Mouse (Mus musculus): ENCODE results near the gene Apom. TPM values are rescaled to one million over a fixed set of nuclear protein-coding genes. Genes with fewer than 3 reads are reported as not detected.

Apom gene
- polyA plus RNA-seq (2014; fragmentation: Nextera tagmentation; extraction: Ambion mirVana) = 0.34 TPM in 1 of 2 replicates, not detected in the other

GRCm38 (mm10) chr17:35131500-35132173 lies at the start of gene Apom:
Gene Apom, minus strand, starts transcription at chr17:35132050.
- H3K4me2 ChIP-seq (ENCODE audit: low read length) = no peak within 1 kb of the TSS
- no peaks in the 10 kb centered on the region for H3K9me3 ChIP-seq (ENCODE audit: control insufficient read depth, low read length)
- peaks cover 20% of the 10 kb centered on the region for H3K36me3 ChIP-seq (ENCODE audit: control insufficient read depth, insufficient read depth, low read length)
- H3K4me3 ChIP-seq (ENCODE audit: control insufficient read depth in 1 of 2, insufficient read depth in 1 of 2, low read depth in 1 of 2, low read length in 2 of 2) = no peak within 1 kb of the TSS
- no peak within 1 kb of the TSS for H3K9ac ChIP-seq (ENCODE audit: low read length)
- WGBS = 82% methylated on average over 15 of the region's 15 CpGs
- H3K4me1 ChIP-seq (ENCODE audit: control insufficient read depth in 2 of 2, insufficient read depth in 2 of 2, low read length in 2 of 2) = peaks cover 6 to 8% of the 10 kb centered on the region in 2 experiments
- H3K27ac ChIP-seq (replicated peaks in 1 of 2; ENCODE audit: control insufficient read depth in 1 of 2, insufficient read depth in 1 of 2, low read depth in 2 of 2, low read length in 2 of 2) = no peak within 1 kb of the TSS
- no peak for ATAC-seq (ENCODE audit: insufficient number of reproducible peaks, insufficient read depth, low FRiP score, low read depth)
- no peaks in the 10 kb centered on the region for H3K27me3 ChIP-seq (ENCODE audit: control insufficient read depth, insufficient read depth, low read length)

DNA sequence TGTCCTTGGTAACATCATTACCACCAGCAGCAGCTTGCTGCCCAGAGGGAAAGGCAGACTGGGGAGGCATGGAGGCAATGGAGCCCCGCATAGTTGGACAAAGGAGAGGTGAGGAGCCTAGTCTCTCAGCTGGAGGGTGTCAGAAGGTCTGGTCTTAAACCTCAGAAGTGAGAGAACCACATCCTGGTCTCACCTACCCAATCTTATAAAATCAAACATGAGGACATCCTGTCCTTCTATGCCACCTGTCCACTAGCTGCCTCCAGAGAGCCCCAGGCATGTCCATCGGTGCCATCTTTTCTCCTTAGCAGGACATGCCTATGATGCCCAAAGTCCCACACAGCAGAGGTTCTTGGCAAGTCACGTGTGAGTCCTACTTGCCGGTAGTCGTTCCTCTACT lies 48.2 kb upstream of the Apom start:
- 76% methylated on average over 5 of the region's 5 CpGs for WGBS
- H3K27me3 ChIP-seq (ENCODE audit: control insufficient read depth, insufficient read depth, low read length) = no peaks in the 10 kb centered on the region
- H3K4me2 ChIP-seq (ENCODE audit: low read length) = no peak overlapping the region
- no peak for ATAC-seq (ENCODE audit: insufficient number of reproducible peaks, insufficient read depth, low FRiP score, low read depth)
- H3K4me3 ChIP-seq (ENCODE audit: control insufficient read depth in 1 of 2, insufficient read depth in 1 of 2, low read depth in 1 of 2, low read length in 2 of 2) = no peak overlapping the region
- no peaks in the 10 kb centered on the region for H3K36me3 ChIP-seq (ENCODE audit: control insufficient read depth, insufficient read depth, low read length)
- no peak overlapping the region for H3K9ac ChIP-seq (ENCODE audit: low read length)
- no peaks in the 10 kb centered on the region for H3K9me3 ChIP-seq (ENCODE audit: control insufficient read depth, low read length)
- no peaks in the 10 kb centered on the region for H3K4me1 ChIP-seq (ENCODE audit: control insufficient read depth in 2 of 2, insufficient read depth in 2 of 2, low read length in 2 of 2)
- H3K27ac ChIP-seq (replicated peaks in 1 of 2; ENCODE audit: control insufficient read depth in 1 of 2, insufficient read depth in 1 of 2, low read depth in 2 of 2, low read length in 2 of 2) = no peak overlapping the region

DNA sequence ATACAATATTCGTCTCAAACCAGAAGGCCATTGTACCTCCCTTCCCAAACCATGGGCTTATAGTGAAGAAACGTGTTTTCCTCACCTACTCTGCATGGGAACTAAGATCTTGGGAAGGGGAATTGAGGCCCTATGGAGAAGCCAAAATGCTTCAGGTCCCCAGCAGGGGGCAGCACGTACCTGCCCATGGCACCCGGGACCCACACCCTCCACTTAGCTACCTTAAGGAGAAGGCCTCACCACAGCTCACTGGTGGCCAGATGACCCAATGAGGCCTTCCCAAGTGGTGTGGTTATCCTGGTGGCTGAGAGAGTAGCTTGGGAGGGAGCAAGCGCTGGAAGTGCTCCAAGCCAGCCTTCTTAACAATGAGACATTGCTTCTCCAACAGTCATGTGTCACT lies 46.7 kb upstream of the Apom start:
- 15% methylated on average over 5 of the region's 5 CpGs for WGBS
- peak; percentile 29; the same call in 1 of the 2 replicates for ATAC-seq (ENCODE audit: insufficient number of reproducible peaks, insufficient read depth, low FRiP score, low read depth)
- Histone ChIP-seq H3K4me1 (ENCODE audit: control insufficient read depth in 2 of 2, insufficient read depth in 2 of 2, low read length in 2 of 2) (no peaks in the 10 kb centered on the region), H3K4me2 (ENCODE audit: low read length) (no peak overlapping the region), H3K27ac (replicated peaks in 1 of 2; ENCODE audit: control insufficient read depth in 1 of 2, insufficient read depth in 1 of 2, low read depth in 2 of 2, low read length in 2 of 2) (no peak overlapping the region), H3K9me3 (ENCODE audit: control insufficient read depth, low read length) (no peaks in the 10 kb centered on the region), H3K36me3 (ENCODE audit: control insufficient read depth, insufficient read depth, low read length) (no peaks in the 10 kb centered on the region), H3K27me3 (ENCODE audit: control insufficient read depth, insufficient read depth, low read length) (no peaks in the 10 kb centered on the region), H3K4me3 (ENCODE audit: control insufficient read depth in 1 of 2, insufficient read depth in 1 of 2, low read depth in 1 of 2, low read length in 2 of 2) (no peak overlapping the region), H3K9ac (ENCODE audit: low read length) (no peak overlapping the region)

DNA sequence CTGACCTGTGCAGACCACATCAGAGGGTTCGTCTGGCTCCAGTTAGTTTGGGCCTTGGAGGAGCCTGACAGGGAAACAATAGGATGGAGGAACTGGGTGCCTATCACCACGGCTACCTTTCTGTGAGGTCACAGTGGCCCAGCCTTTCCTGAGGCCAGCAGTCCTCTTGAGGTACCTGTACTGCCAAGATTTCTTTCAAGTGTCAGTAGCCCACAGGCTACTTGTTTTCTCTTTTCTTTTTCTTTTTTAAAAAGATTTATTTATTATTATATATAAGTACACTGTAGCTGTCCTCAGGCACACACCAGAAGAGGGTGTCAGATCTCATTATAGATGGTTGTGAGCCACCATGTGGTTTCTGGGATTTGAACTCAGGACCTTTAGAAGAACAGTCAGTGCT lies 44.1 kb upstream of the Apom start, which contains the start of gene Aif1:
Gene Aif1 (minus strand): TSS at position 101 of the 400 bp plus-strand sequence.
- Histone ChIP-seq H3K9ac (ENCODE audit: low read length) (no peak within 1 kb of the TSS), H3K27ac (replicated peaks in 1 of 2; ENCODE audit: control insufficient read depth in 1 of 2, insufficient read depth in 1 of 2, low read depth in 2 of 2, low read length in 2 of 2) (no peak within 1 kb of the TSS), H3K9me3 (ENCODE audit: control insufficient read depth, low read length) (no peaks in the 10 kb centered on the region), H3K4me3 (ENCODE audit: control insufficient read depth in 1 of 2, insufficient read depth in 1 of 2, low read depth in 1 of 2, low read length in 2 of 2) (no peak within 1 kb of the TSS), H3K4me1 (ENCODE audit: control insufficient read depth in 2 of 2, insufficient read depth in 2 of 2, low read length in 2 of 2) (no peaks in the 10 kb centered on the region; a peak in 1 of 4 replicates), H3K27me3 (ENCODE audit: control insufficient read depth, insufficient read depth, low read length) (no peaks in the 10 kb centered on the region), H3K36me3 (ENCODE audit: control insufficient read depth, insufficient read depth, low read length) (no peaks in the 10 kb centered on the region), H3K4me2 (ENCODE audit: low read length) (no peak within 1 kb of the TSS)
- ATAC-seq (ENCODE audit: insufficient number of reproducible peaks, insufficient read depth, low FRiP score, low read depth) = no peak
- WGBS = 63% methylated on average over 2 of the region's 2 CpGs

- H3K27me3 ChIP-seq (ENCODE audit: control insufficient read depth, insufficient read depth, low read length) = no peaks in the 10 kb centered on the region
- no peak overlapping the region for H3K4me2 ChIP-seq (ENCODE audit: low read length)
- H3K36me3 ChIP-seq (ENCODE audit: control insufficient read depth, insufficient read depth, low read length) = no peaks in the 10 kb centered on the region
- no peaks in the 10 kb centered on the region for H3K9me3 ChIP-seq (ENCODE audit: control insufficient read depth, low read length)
- H3K4me3 ChIP-seq (ENCODE audit: control insufficient read depth in 1 of 2, insufficient read depth in 1 of 2, low read depth in 1 of 2, low read length in 2 of 2) = no peak overlapping the region
- no peaks in the 10 kb centered on the region; a peak in 1 of 4 replicates for H3K4me1 ChIP-seq (ENCODE audit: control insufficient read depth in 2 of 2, insufficient read depth in 2 of 2, low read length in 2 of 2)
- 76% methylated on average over 6 of the region's 6 CpGs for WGBS
- H3K9ac ChIP-seq (ENCODE audit: low read length) = no peak overlapping the region
- no peak overlapping the region for H3K27ac ChIP-seq (replicated peaks in 1 of 2; ENCODE audit: control insufficient read depth in 1 of 2, insufficient read depth in 1 of 2, low read depth in 2 of 2, low read length in 2 of 2)
- ATAC-seq (ENCODE audit: insufficient number of reproducible peaks, insufficient read depth, low FRiP score, low read depth) = no peak
Observed at GRCm38 (mm10) chr17:35175382-35175781, 43.5 kb upstream of the Apom start.

GRCm38 (mm10) chr17:35174201-35174977 lies 42.5 kb upstream of the Apom start:
- no peaks in the 10 kb centered on the region for H3K36me3 ChIP-seq (ENCODE audit: control insufficient read depth, insufficient read depth, low read length)
- 65% methylated on average over 8 of the region's 8 CpGs for WGBS
- ATAC-seq (ENCODE audit: insufficient number of reproducible peaks, insufficient read depth, low FRiP score, low read depth) = no peak

GRCm38 (mm10) chr17:35173329-35173728 lies 41.5 kb upstream of the Apom start:
- 59% methylated on average over 3 of the region's 3 CpGs for WGBS
- Histone ChIP-seq H3K36me3 (ENCODE audit: control insufficient read depth, insufficient read depth, low read length) (no peaks in the 10 kb centered on the region), H3K9ac (ENCODE audit: low read length) (no peak overlapping the region), H3K4me1 (ENCODE audit: control insufficient read depth in 2 of 2, insufficient read depth in 2 of 2, low read length in 2 of 2) (no peaks in the 10 kb centered on the region; a peak in 1 of 4 replicates), H3K4me2 (ENCODE audit: low read length) (no peak overlapping the region), H3K9me3 (ENCODE audit: control insufficient read depth, low read length) (no peaks in the 10 kb centered on the region), H3K27me3 (ENCODE audit: control insufficient read depth, insufficient read depth, low read length) (no peaks in the 10 kb centered on the region), H3K4me3 (ENCODE audit: control insufficient read depth in 1 of 2, insufficient read depth in 1 of 2, low read depth in 1 of 2, low read length in 2 of 2) (no peak overlapping the region), H3K27ac (replicated peaks in 1 of 2; ENCODE audit: control insufficient read depth in 1 of 2, insufficient read depth in 1 of 2, low read depth in 2 of 2, low read length in 2 of 2) (no peak overlapping the region)
- ATAC-seq (ENCODE audit: insufficient number of reproducible peaks, insufficient read depth, low FRiP score, low read depth) = no peak

More at GRCm38 (mm10) chr17:35174201-35174977, 42.5 kb upstream of the Apom start:
- H3K4me1 ChIP-seq (ENCODE audit: control insufficient read depth in 2 of 2, insufficient read depth in 2 of 2, low read length in 2 of 2) = no peaks in the 10 kb centered on the region; a peak in 1 of 4 replicates
- no peaks in the 10 kb centered on the region for H3K9me3 ChIP-seq (ENCODE audit: control insufficient read depth, low read length)
- no peak overlapping the region for H3K27ac ChIP-seq (replicated peaks in 1 of 2; ENCODE audit: control insufficient read depth in 1 of 2, insufficient read depth in 1 of 2, low read depth in 2 of 2, low read length in 2 of 2)
- H3K4me2 ChIP-seq (ENCODE audit: low read length) = no peak overlapping the region
- H3K4me3 ChIP-seq (ENCODE audit: control insufficient read depth in 1 of 2, insufficient read depth in 1 of 2, low read depth in 1 of 2, low read length in 2 of 2) = no peak overlapping the region
- no peaks in the 10 kb centered on the region for H3K27me3 ChIP-seq (ENCODE audit: control insufficient read depth, insufficient read depth, low read length)
- H3K9ac ChIP-seq (ENCODE audit: low read length) = no peak overlapping the region

Data from heart, embryonic 14.5 days (tissue).